Mouse (Mus musculus): ENCODE data around the gene Mta2. TPM values are rescaled to one million over a fixed set of nuclear protein-coding genes. Genes with fewer than 3 reads are reported as not detected.

Gene Mta2
- 33.6 and 60.7 TPM in 2 replicates for polyA plus RNA-seq (2012; ENCODE audit: low replicate concordance)

GRCm38 (mm10) chr19:8941515-8942217 is at the start of gene Mta2:
Gene Mta2, plus strand, starts transcription at chr19:8941875.

GRCm38 (mm10) chr19:8892829-8893766 is 48.6 kb upstream of the Mta2 start, which contains the start of gene Ints5:
Gene Ints5, plus strand, starts transcription at chr19:8893005.

GRCm38 (mm10) chr19:8897865-8898495 is 43.7 kb upstream of the Mta2 start, which contains the start of gene Ganab:
Gene Ganab, plus strand, starts transcription at chr19:8898071.

GRCm38 (mm10) chr19:8920073-8920736 is 21.5 kb upstream of the Mta2 start, which contains the start of gene B3gat3:
Gene B3gat3, plus strand, starts transcription at chr19:8920374.

GRCm38 (mm10) chr19:8929224-8930088 is 12.2 kb upstream of the Mta2 start, which contains the start of the genes Rom1 and Eml3:
Gene Rom1, minus strand, starts transcription at chr19:8929356.
Gene Eml3, plus strand, starts transcription at chr19:8929552.

GRCm38 (mm10) chr19:8953135-8954039 is 11.7 kb downstream of the Mta2 start, which contains the start of gene Tut1:
Gene Tut1, plus strand, starts transcription at chr19:8953847.

GRCm38 (mm10) chr19:8966590-8967372 is 25.1 kb downstream of the Mta2 start, which contains the start of gene Eef1g:
Gene Eef1g, plus strand, starts transcription at chr19:8967041.

GRCm38 (mm10) chr19:8989066-8989566 is 47.4 kb downstream of the Mta2 start, which contains the start of gene Ahnak:
Gene Ahnak, plus strand, starts transcription at chr19:8989284.

Other genes starting within 250 kb of the Mta2 start
- gene Slc3a2, start 218.5 kb upstream of the Mta2 start, polyA plus RNA-seq (2012; ENCODE audit: low replicate concordance) = 129 and 167 TPM in 2 replicates
- gene Wdr74, start 206.0 kb upstream of the Mta2 start, polyA plus RNA-seq (2012; ENCODE audit: low replicate concordance) = 21.6 and 29.2 TPM in 2 replicates
- not detected in 2 replicates for gene 1700092M07Rik, start 201.2 kb upstream of the Mta2 start, polyA plus RNA-seq (2012; ENCODE audit: low replicate concordance)
- gene Stx5a, start 200.5 kb upstream of the Mta2 start, polyA plus RNA-seq (2012; ENCODE audit: low replicate concordance) = 17.5 and 22.6 TPM in 2 replicates
- gene Nxf1, start 184.8 kb upstream of the Mta2 start, polyA plus RNA-seq (2012; ENCODE audit: low replicate concordance) = 39.0 and 42.9 TPM in 2 replicates
- 69.6 and 147 TPM in 2 replicates for gene Tmem223, start 170.9 kb upstream of the Mta2 start, polyA plus RNA-seq (2012; ENCODE audit: low replicate concordance)
- 19.3 and 85.5 TPM in 2 replicates for gene Tmem179b, start 167.4 kb upstream of the Mta2 start, polyA plus RNA-seq (2012; ENCODE audit: low replicate concordance)
- 47.7 and 56.1 TPM in 2 replicates for gene Taf6l, start 155.5 kb upstream of the Mta2 start, polyA plus RNA-seq (2012; ENCODE audit: low replicate concordance)
- gene Polr2g, start 143.3 kb upstream of the Mta2 start, polyA plus RNA-seq (2012; ENCODE audit: low replicate concordance) = 4.5 and 17.9 TPM in 2 replicates
- gene Zbtb3, start 139.3 kb upstream of the Mta2 start, polyA plus RNA-seq (2012; ENCODE audit: low replicate concordance) = 0.39 and 2.0 TPM in 2 replicates
- gene Ttc9c, start 122.5 kb upstream of the Mta2 start, polyA plus RNA-seq (2012; ENCODE audit: low replicate concordance) = 4.0 and 4.6 TPM in 2 replicates
- 59.4 and 120 TPM in 2 replicates for gene Hnrnpul2, start 121.9 kb upstream of the Mta2 start, polyA plus RNA-seq (2012; ENCODE audit: low replicate concordance)
- gene AC129217.1, start 112.1 kb upstream of the Mta2 start, polyA plus RNA-seq (2012; ENCODE audit: low replicate concordance) = 40.3 and 101 TPM in 2 replicates
- gene Bscl2, start 104.4 kb upstream of the Mta2 start, polyA plus RNA-seq (2012; ENCODE audit: low replicate concordance) = 36.5 and 111 TPM in 2 replicates
- not detected in 2 replicates for gene Gng3, start 102.7 kb upstream of the Mta2 start, polyA plus RNA-seq (2012; ENCODE audit: low replicate concordance)
- 0.09 and 0.24 TPM in 2 replicates for gene Lrrn4cl, start 91.1 kb upstream of the Mta2 start, polyA plus RNA-seq (2012; ENCODE audit: low replicate concordance)
- 78.0 and 79.9 TPM in 2 replicates for gene Ubxn1, start 70.4 kb upstream of the Mta2 start, polyA plus RNA-seq (2012; ENCODE audit: low replicate concordance)
- 10.7 and 29.9 TPM in 2 replicates for gene Uqcc3, start 61.0 kb upstream of the Mta2 start, polyA plus RNA-seq (2012; ENCODE audit: low replicate concordance)
- 1.7 TPM in 1 of 2 replicates, not detected in the other for gene Lbhd1, start 58.1 kb upstream of the Mta2 start, polyA plus RNA-seq (2012; ENCODE audit: low replicate concordance)
- not detected in 2 replicates for gene Gm49403, start 57.9 kb upstream of the Mta2 start, polyA plus RNA-seq (2012; ENCODE audit: low replicate concordance)
- gene 1810009A15Rik, start 53.0 kb upstream of the Mta2 start, polyA plus RNA-seq (2012; ENCODE audit: low replicate concordance) = 12.1 and 24.9 TPM in 2 replicates
- gene Gm49416, start 52.9 kb upstream of the Mta2 start, polyA plus RNA-seq (2012; ENCODE audit: low replicate concordance) = 0.92 and 16.1 TPM in 2 replicates
- gene Ints5, start 48.9 kb upstream of the Mta2 start, polyA plus RNA-seq (2012; ENCODE audit: low replicate concordance) = 35.0 and 93.2 TPM in 2 replicates
- gene Ganab, start 43.8 kb upstream of the Mta2 start, polyA plus RNA-seq (2012; ENCODE audit: low replicate concordance) = 35.8 and 36.8 TPM in 2 replicates
- 110 and 144 TPM in 2 replicates for gene B3gat3, start 21.5 kb upstream of the Mta2 start, polyA plus RNA-seq (2012; ENCODE audit: low replicate concordance)
- gene Rom1, start 12.5 kb upstream of the Mta2 start, polyA plus RNA-seq (2012; ENCODE audit: low replicate concordance) = 28.2 and 31.8 TPM in 2 replicates
- gene Eml3, start 12.3 kb upstream of the Mta2 start, polyA plus RNA-seq (2012; ENCODE audit: low replicate concordance) = 92.9 and 101 TPM in 2 replicates
- 41.2 and 58.4 TPM in 2 replicates for gene Tut1, start 12.0 kb downstream of the Mta2 start, polyA plus RNA-seq (2012; ENCODE audit: low replicate concordance)
- gene Eef1g, start 25.2 kb downstream of the Mta2 start, polyA plus RNA-seq (2012; ENCODE audit: low replicate concordance) = 34.0 and 130 TPM in 2 replicates
- gene Ahnak, start 47.4 kb downstream of the Mta2 start, polyA plus RNA-seq (2012; ENCODE audit: low replicate concordance) = 6.4 and 8.8 TPM in 2 replicates
- gene Scgb1a1, start 146.1 kb downstream of the Mta2 start, polyA plus RNA-seq (2012; ENCODE audit: low replicate concordance) = not detected in 2 replicates
- gene Asrgl1, start 193.8 kb downstream of the Mta2 start, polyA plus RNA-seq (2012; ENCODE audit: low replicate concordance) = 25.5 and 77.5 TPM in 2 replicates

Data from leukemia stem cell, adult 10-12 weeks (primary cell).